Mouse (Mus musculus) adrenal gland, postnatal 14 days (tissue): ENCODE measurements around the gene Ifi35. TPM values are rescaled to one million over a fixed set of nuclear protein-coding genes. Genes with fewer than 3 reads are reported as not detected.

Experiments
- microRNA-seq, 2 experiments: library from miRNA; unstranded; fragments of <30 nt; microRNA quantifications; one replicate each; pipeline ENCODE4 v1.2.0; 2021
- total RNA-seq: library from RNA; stranded (reverse); gene quantifications from 2 replicates; pipeline ENCODE4 v1.2.3, GENCODE M21; 2021

The Ifi35 gene
- total RNA-seq, 1 experiment from 2014 or later = 29.0 TPM

Small RNA genes within 50 kb of the gene (microRNA-seq; reads per million reads assigned to microRNA genes)
- gene Mir6929 = 0 reads per million in 2 experiments

Other genes with a start within 250 kb of the Ifi35 start
- 28.8 and 37.7 TPM in 2 replicates for gene Ezh1, start 221.9 kb upstream of the Ifi35 start, total RNA-seq
- gene Ramp2, start 202.4 kb upstream of the Ifi35 start, total RNA-seq = 107 and 145 TPM in 2 replicates
- gene Vps25, start 194.7 kb upstream of the Ifi35 start, total RNA-seq = 116 and 120 TPM in 2 replicates
- gene Wnk4, start 187.8 kb upstream of the Ifi35 start, total RNA-seq = 3.4 and 3.6 TPM in 2 replicates
- 0.44 and 0.86 TPM in 2 replicates for gene Cntd1, start 169.4 kb upstream of the Ifi35 start, total RNA-seq
- gene Coa3, start 169.3 kb upstream of the Ifi35 start, total RNA-seq = 79.4 and 80.1 TPM in 2 replicates
- 135 and 147 TPM in 2 replicates for gene Becn1, start 146.1 kb upstream of the Ifi35 start, total RNA-seq
- 148 and 152 TPM in 2 replicates for gene Psme3, start 132.2 kb upstream of the Ifi35 start, total RNA-seq
- gene Aoc2, start 123.3 kb upstream of the Ifi35 start, total RNA-seq = 7.3 and 10.2 TPM in 2 replicates
- gene Aoc3, start 117.8 kb upstream of the Ifi35 start, total RNA-seq = 125 and 168 TPM in 2 replicates
- gene G6pc, start 80.8 kb upstream of the Ifi35 start, total RNA-seq = 8.4 and 26.4 TPM in 2 replicates
- 41.9 and 44.8 TPM in 2 replicates for gene Aarsd1, start 30.8 kb upstream of the Ifi35 start, total RNA-seq
- 3.9 and 6.0 TPM in 2 replicates for gene Gm27029, start 23.6 kb upstream of the Ifi35 start, total RNA-seq
- gene Rundc1, start 23.3 kb upstream of the Ifi35 start, total RNA-seq = 19.6 and 20.9 TPM in 2 replicates
- gene Ptges3l, start 23.1 kb upstream of the Ifi35 start, total RNA-seq = 3.2 and 5.3 TPM in 2 replicates
- 98.3 and 102 TPM in 2 replicates for gene Rpl27, start 6.1 kb upstream of the Ifi35 start, total RNA-seq
- gene Rnd2, start 16.6 kb downstream of the Ifi35 start, total RNA-seq = 8.9 and 9.6 TPM in 2 replicates
- gene Vat1, start 17.8 kb downstream of the Ifi35 start, total RNA-seq = 74.7 and 95.1 TPM in 2 replicates
- gene Brca1, start 103.5 kb downstream of the Ifi35 start, total RNA-seq = 4.9 and 6.6 TPM in 2 replicates
- 128 and 130 TPM in 2 replicates for gene Nbr1, start 103.7 kb downstream of the Ifi35 start, total RNA-seq
- 9.6 and 11.0 TPM in 2 replicates for gene Tmem106a, start 133.8 kb downstream of the Ifi35 start, total RNA-seq
- gene Gm11634, start 150.8 kb downstream of the Ifi35 start, total RNA-seq = not detected in 2 replicates
- gene Rdm1, start 178.8 kb downstream of the Ifi35 start, total RNA-seq = 22.9 and 26.6 TPM in 2 replicates
- 12.6 and 15.6 TPM in 2 replicates for gene Arl4d, start 217.1 kb downstream of the Ifi35 start, total RNA-seq